Mouse (Mus musculus) CD4-positive, CD25-positive, alpha-beta regulatory T cell, adult 9 weeks (primary cell): ENCODE data around the gene Prl3d3. TPM values are rescaled to one million over a fixed set of nuclear protein-coding genes. Genes with fewer than 3 reads are reported as not detected.

Source experiments
- polyA plus RNA-seq: library from polyadenylated mRNA; unstranded; fragments of 100-300 nt; shearing (Covaris generic); gene quantifications from one replicate; pipeline ENCODE4 v1.2.1, GENCODE M21; 2017

Prl3d3 gene
- polyA plus RNA-seq: not detected

DNA sequence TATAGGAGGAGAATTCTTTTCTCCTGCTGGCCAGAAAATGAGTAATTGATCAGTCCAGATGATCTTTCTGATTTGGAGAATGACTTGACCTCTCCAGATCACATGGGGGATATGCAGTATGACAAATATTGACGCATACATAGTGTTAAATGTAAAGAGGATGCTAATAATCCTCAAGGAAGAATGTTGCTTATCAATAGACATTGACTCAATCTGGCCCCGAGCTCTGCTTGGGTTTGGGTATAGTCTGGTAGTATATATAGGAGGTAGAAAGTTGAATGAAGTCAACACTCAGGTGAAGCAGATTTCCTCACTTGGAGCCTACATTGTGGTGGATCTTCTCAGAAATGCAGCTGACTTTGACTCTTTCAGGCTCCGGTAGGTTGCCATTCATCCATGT is at the start of gene Prl3d3:
TSS of gene Prl3d3 (plus strand) at position 301 of the 400 bp plus-strand sequence.

DNA sequence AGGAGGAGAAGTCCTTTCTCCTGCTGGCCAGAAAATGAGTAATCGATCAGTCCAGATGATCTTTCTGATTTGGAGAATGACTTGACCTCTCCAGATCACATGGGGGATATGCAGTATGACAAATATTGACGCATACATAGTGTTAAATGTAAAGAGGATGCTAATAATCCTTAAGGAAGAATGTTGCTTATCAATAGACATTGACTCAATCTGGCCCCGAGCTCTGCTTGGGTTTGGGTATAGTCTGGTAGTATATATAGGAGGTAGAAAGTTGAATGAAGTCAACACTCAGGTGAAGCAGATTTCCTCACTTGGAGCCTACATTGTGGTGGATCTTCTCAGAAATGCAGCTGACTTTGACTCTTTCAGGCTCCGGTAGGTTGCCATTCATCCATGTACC is 35.2 kb upstream of the Prl3d3 start, which contains the start of gene Prl3d2:
TSS of gene Prl3d2 (plus strand) at position 301 of the 400 bp plus-strand sequence.

DNA sequence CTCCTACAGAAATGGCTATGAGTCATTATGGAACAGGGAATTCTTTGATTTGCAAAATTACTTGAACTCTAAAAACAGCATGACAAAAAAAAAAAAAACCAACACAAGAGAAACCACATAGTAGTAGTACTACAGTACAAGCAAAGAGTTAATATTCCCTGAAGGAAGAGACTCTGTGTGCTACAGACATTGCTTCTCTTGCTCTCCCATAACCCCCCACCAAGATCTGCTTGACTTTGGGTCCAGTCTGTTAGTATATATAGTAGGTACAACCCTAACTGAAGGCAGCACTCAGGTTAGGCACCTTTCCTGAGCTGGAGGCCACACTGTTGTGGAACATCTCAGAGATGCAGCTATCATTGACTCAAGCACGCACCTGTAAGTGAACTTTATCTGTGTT is 39.8 kb downstream of the Prl3d3 start, which contains the start of gene Prl3c1:
TSS of gene Prl3c1 (plus strand) at position 301 of the 400 bp plus-strand sequence.

Other genes starting within 250 kb of the Prl3d3 start
- gene Prl, start 99.2 kb upstream of the Prl3d3 start, polyA plus RNA-seq: not detected
- not detected for gene Prl3d1, start 62.6 kb upstream of the Prl3d3 start, polyA plus RNA-seq
- gene Prl3d2, start 35.1 kb upstream of the Prl3d3 start, polyA plus RNA-seq: not detected
- gene Prl3c1, start 39.9 kb downstream of the Prl3d3 start, polyA plus RNA-seq: not detected
- gene Prl3b1, start 85.1 kb downstream of the Prl3d3 start, polyA plus RNA-seq: not detected
- gene Prl3a1, start 102.6 kb downstream of the Prl3d3 start, polyA plus RNA-seq: not detected
- gene Prl6a1, start 155.8 kb downstream of the Prl3d3 start, polyA plus RNA-seq: not detected
- gene Prl8a2, start 188.9 kb downstream of the Prl3d3 start, polyA plus RNA-seq: not detected
- not detected for gene Prl2b1, start 234.1 kb downstream of the Prl3d3 start, polyA plus RNA-seq